Mouse (Mus musculus) myocyte (in vitro differentiated cells): ENCODE measurements around the gene Ppp1r15a. TPM values are rescaled to one million over a fixed set of nuclear protein-coding genes. Genes with fewer than 3 reads are reported as not detected.

Experiments used
- H3K27me3 ChIP-seq: one replicate; pipeline ENCODE4 v1.6.1; 2011; ENCODE audit not compliant: control insufficient read depth, insufficient read depth, insufficient read length
- H3K36me3 ChIP-seq: one replicate; pipeline ENCODE4 v1.6.1; 2011; ENCODE audit not compliant: control insufficient read depth, insufficient read depth
- H3K4me2 ChIP-seq: one replicate; pipeline ENCODE4 v1.6.1; 2011; ENCODE audit warnings: low read depth, control low read depth
- H3K4me3 ChIP-seq: one replicate; pipeline ENCODE4 v1.5.1; 2011; ENCODE audit warnings: mild to moderate bottlenecking, control low read depth, moderate library complexity
- H3K79me2 ChIP-seq: one replicate; pipeline ENCODE4 v1.6.1; 2011; ENCODE audit not compliant: control insufficient read depth, insufficient read depth
- H3ac ChIP-seq: one replicate; pipeline ENCODE4 v1.6.1; 2011; ENCODE audit not compliant: control insufficient read depth, insufficient read length
- CEBPB ChIP-seq: IDR thresholded peaks from 2 replicates; pipeline ENCODE4 v1.6.1; 2011; ENCODE audit warnings: mild to moderate bottlenecking, moderate library complexity; ENCODE audit not compliant: poor library complexity, insufficient read depth, severe bottlenecking
- E2F4 ChIP-seq: IDR thresholded peaks from one replicate; pipeline ENCODE4 v1.6.1; 2011; ENCODE audit warnings: mild to moderate bottlenecking, control low read depth, moderate library complexity; ENCODE audit not compliant: insufficient read depth
- MAX ChIP-seq: IDR thresholded peaks from one replicate; pipeline ENCODE4 v1.6.1; 2011; ENCODE audit warnings: low read depth, mild to moderate bottlenecking, control low read depth
- MYOD1 ChIP-seq, 3 experiments: IDR thresholded peaks; one replicate each; pipeline ENCODE4 v1.6.1; 2011; ENCODE audit warnings: control low read depth in 2 of 3, low read depth in 2 of 3, mild to moderate bottlenecking in 2 of 3, moderate library complexity in 1 of 3; ENCODE audit not compliant: insufficient read length in 2 of 3, control insufficient read depth in 1 of 3
- MYOG ChIP-seq, 3 experiments: IDR thresholded peaks; one replicate each; pipeline ENCODE4 v1.6.1; 2011; ENCODE audit warnings: control low read depth in 2 of 3, low read depth in 2 of 3, mild to moderate bottlenecking in 2 of 3; ENCODE audit not compliant: insufficient read length in 2 of 3, control insufficient read depth in 1 of 3, insufficient read depth in 1 of 3
- POLR2A ChIP-seq: IDR thresholded peaks from one replicate; pipeline ENCODE4 v1.6.1; 2011; ENCODE audit warnings: low read depth, mild to moderate bottlenecking, control low read depth, moderate library complexity; ENCODE audit not compliant: insufficient read length
- POLR2AphosphoS2 ChIP-seq: IDR thresholded peaks from one replicate; pipeline ENCODE4 v1.6.1; 2011; ENCODE audit warnings: low read depth, control low read depth; ENCODE audit not compliant: insufficient read length
- REST ChIP-seq: IDR thresholded peaks from one replicate; pipeline ENCODE4 v1.6.1; 2011; ENCODE audit warnings: mild to moderate bottlenecking, control low read depth, moderate library complexity; ENCODE audit not compliant: insufficient read depth, insufficient read length
- SRF ChIP-seq: IDR thresholded peaks from one replicate; pipeline ENCODE4 v1.6.1; 2011; ENCODE audit warnings: low read depth; ENCODE audit not compliant: control insufficient read depth, insufficient read length
- TCF12 ChIP-seq: IDR thresholded peaks from one replicate; pipeline ENCODE4 v1.6.1; 2011; ENCODE audit warnings: mild to moderate bottlenecking, control low read depth; ENCODE audit not compliant: poor library complexity, insufficient read depth, severe bottlenecking
- TCF3 ChIP-seq: IDR thresholded peaks from one replicate; pipeline ENCODE4 v1.6.1; 2011; ENCODE audit warnings: low read depth, control low read depth; ENCODE audit not compliant: insufficient read length
- USF1 ChIP-seq: IDR thresholded peaks from one replicate; pipeline ENCODE4 v1.6.1; 2011; ENCODE audit warnings: low read depth, mild to moderate bottlenecking, control low read depth, moderate library complexity
- polyA plus RNA-seq: library from polyadenylated mRNA; unstranded; fragments of >200 nt; fragmentation: generic; extraction: Trizol; gene quantifications from one replicate; pipeline ENCODE4 v1.2.1, GENCODE M21; 2012; ENCODE audit warnings: missing spikeins

The Ppp1r15a gene
- polyA plus RNA-seq, 1 experiment = 306 TPM

DNA sequence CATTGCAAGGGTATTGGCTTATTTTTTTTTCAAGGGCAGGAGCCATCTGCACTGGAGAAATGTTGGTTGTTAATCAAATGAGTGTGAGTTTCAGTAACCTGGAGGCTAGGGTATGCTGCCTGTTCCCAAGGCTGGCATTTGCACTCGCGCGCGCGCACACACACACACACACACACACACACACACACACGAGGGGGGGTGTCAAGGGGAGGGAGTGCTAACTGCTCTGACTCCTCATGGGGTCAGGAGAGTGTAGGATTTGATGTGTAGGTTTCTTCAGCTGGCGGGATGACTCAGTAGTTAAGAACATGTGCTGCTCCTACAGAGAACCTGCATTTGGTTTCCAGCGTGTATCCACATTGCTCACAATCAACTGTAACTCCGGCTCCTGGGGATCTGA lies 35.2 kb downstream of the Ppp1r15a start:
- no peaks in the 10 kb centered on the region for H3K36me3 ChIP-seq
- H3K27me3 ChIP-seq = no peaks in the 10 kb centered on the region
- no peak overlapping the region for H3K4me3 ChIP-seq
- H3ac ChIP-seq = no peak overlapping the region
- no peaks in the 10 kb centered on the region for H3K79me2 ChIP-seq
- no peak for TF ChIP-seq E2F4
- TF ChIP-seq CEBPB = no peak
- TF ChIP-seq REST = no peak
- no peak for TF ChIP-seq POLR2AphosphoS2
- no peak for TF ChIP-seq POLR2A
- no peak for TF ChIP-seq USF1
- TF ChIP-seq MYOG (IDR thresholded peaks at IDR 0.05; ENCODE audit: control insufficient read depth in 1 of 3, insufficient read depth in 1 of 3, insufficient read length in 2 of 3, low read depth in 2 of 3) = no peak
- TF ChIP-seq SRF = no peak
- TF ChIP-seq MAX = no peak
- TF ChIP-seq MYOD1 (IDR thresholded peaks at IDR 0.05; ENCODE audit: control insufficient read depth in 1 of 3, insufficient read length in 2 of 3, low read depth in 2 of 3) = no peak
- peak overlapping the region; percentile 70 for H3K4me2 ChIP-seq

DNA sequence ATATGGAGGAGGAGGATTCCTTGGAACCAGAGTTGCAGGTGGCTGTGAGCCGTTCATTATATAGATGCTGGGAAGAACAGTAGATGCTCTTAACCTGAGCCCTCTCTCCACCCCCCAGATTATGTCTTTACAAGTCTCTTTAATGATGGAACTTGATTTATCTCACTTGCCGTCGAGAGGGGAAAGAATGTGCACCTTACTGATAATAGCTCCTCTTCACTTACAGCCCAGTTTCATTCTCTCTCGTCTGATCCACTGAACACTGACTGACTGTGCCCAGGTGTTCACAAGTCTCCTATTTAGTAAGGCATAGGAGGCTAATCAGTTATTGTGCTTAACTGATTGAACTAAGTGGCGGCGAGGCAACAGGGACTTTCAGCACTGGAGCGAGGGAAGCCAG lies 36.5 kb downstream of the Ppp1r15a start:
- Histone ChIP-seq H3K4me3 (no peak overlapping the region), H3ac (no peak overlapping the region), H3K4me2 (no peak overlapping the region), H3K27me3 (no peaks in the 10 kb centered on the region), H3K36me3 (no peaks in the 10 kb centered on the region), H3K79me2 (no peaks in the 10 kb centered on the region)
- TF ChIP-seq POLR2AphosphoS2 = no peak
- TF ChIP-seq E2F4 = no peak
- TF ChIP-seq CEBPB = no peak
- TF ChIP-seq POLR2A = no peak
- no peak for TF ChIP-seq MAX
- no peak for TF ChIP-seq REST
- no peak for TF ChIP-seq MYOD1 (IDR thresholded peaks at IDR 0.05; ENCODE audit: control insufficient read depth in 1 of 3, insufficient read length in 2 of 3, low read depth in 2 of 3)
- no peak for TF ChIP-seq USF1
- no peak for TF ChIP-seq SRF
- no peak for TF ChIP-seq MYOG (IDR thresholded peaks at IDR 0.05; ENCODE audit: control insufficient read depth in 1 of 3, insufficient read depth in 1 of 3, insufficient read length in 2 of 3, low read depth in 2 of 3)
- TF ChIP-seq TCF12 = no peak
- TF ChIP-seq TCF3 = no peak

DNA sequence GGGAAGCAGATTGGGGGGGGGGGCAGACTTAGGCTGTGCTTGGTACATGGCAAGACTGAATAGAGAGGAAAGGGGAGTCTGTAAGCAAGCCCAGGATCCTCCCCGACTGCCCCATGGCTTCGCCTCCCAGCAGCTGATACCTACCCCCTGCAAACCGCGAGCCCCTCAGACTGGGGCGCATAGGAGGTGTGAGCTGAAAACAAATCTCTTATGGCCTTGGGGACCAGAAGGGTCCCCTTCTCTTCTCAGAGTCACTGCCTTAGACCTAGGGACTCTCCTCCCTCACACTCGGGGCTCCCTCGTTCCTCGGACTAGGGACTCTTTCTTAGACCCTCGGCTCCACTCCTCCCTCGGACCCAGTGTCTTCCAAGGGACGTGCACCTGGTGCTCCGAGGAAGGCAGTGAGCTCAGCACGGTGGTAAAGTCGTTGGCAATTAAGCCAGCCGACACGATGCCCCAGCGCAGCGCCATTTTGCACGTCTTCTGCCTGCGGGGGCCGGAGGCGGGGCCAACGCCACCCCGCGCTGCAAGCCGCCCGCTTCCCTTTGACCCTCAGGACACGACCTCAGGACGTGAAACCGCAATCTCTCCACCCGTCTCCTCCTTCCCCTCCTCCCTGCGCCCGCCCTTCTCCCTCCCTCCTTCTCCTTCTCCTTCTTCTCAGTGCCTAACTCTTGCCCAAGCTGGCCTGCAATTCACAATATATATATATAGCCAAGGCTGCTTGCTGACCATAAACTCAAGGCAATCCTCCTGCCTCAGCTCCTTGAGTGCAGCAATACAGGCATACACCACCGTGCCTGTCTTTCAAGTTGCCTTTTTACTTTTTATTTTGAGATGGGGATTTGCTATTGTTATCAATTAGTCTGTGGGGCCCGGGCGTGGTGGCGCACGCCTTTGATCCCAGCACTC lies 37.5 kb downstream of the Ppp1r15a start, which contains the start of gene Dhdh:
Dhdh (minus strand) TSS at position 513 of the 912 bp plus-strand sequence.
- Histone ChIP-seq H3K36me3 (no peaks in the 10 kb centered on the region), H3K4me3 (no peak within 1 kb of the TSS), H3K79me2 (no peaks in the 10 kb centered on the region), H3ac (no peak within 1 kb of the TSS), H3K4me2 (no peak within 1 kb of the TSS), H3K27me3 (no peaks in the 10 kb centered on the region)
- peak; percentile 15 for TF ChIP-seq POLR2A
- no peak for TF ChIP-seq POLR2AphosphoS2
- no peak for TF ChIP-seq CEBPB
- TF ChIP-seq MYOG (IDR thresholded peaks at IDR 0.05; ENCODE audit: control insufficient read depth in 1 of 3, insufficient read depth in 1 of 3, insufficient read length in 2 of 3, low read depth in 2 of 3) = no peak
- no peak for TF ChIP-seq SRF

- Histone ChIP-seq H3ac (no peak overlapping the region), H3K79me2 (no peaks in the 10 kb centered on the region), H3K27me3 (no peaks in the 10 kb centered on the region), H3K4me3 (no peak overlapping the region), H3K36me3 (no peaks in the 10 kb centered on the region), H3K4me2 (no peak overlapping the region)
- TF ChIP-seq POLR2A (no peak), MAX (no peak), SRF (no peak), E2F4 (no peak), MYOG (IDR thresholded peaks at IDR 0.05; ENCODE audit: control insufficient read depth in 1 of 3, insufficient read depth in 1 of 3, insufficient read length in 2 of 3, low read depth in 2 of 3) (no peak), REST (no peak), USF1 (no peak), MYOD1 (IDR thresholded peaks at IDR 0.05; ENCODE audit: control insufficient read depth in 1 of 3, insufficient read length in 2 of 3, low read depth in 2 of 3) (no peak)
Observed at GRCm38 (mm10) chr7:45487861-45488292, 38.2 kb downstream of the Ppp1r15a start.
